Mouse (Mus musculus) WW6 (cell line): ENCODE data around the gene Dact3.

Experiments used
- DNase-seq: peaks from one replicate; pipeline ENCODE4 v3.0.0-alpha.2; 2013; ENCODE audit warnings: low read depth, low spot score

Dact3 gene

GRCm38 (mm10) chr7:16858336-16858735 lies 16.8 kb upstream of the Dact3 start:
- DNase-seq, result no peak

DNA sequence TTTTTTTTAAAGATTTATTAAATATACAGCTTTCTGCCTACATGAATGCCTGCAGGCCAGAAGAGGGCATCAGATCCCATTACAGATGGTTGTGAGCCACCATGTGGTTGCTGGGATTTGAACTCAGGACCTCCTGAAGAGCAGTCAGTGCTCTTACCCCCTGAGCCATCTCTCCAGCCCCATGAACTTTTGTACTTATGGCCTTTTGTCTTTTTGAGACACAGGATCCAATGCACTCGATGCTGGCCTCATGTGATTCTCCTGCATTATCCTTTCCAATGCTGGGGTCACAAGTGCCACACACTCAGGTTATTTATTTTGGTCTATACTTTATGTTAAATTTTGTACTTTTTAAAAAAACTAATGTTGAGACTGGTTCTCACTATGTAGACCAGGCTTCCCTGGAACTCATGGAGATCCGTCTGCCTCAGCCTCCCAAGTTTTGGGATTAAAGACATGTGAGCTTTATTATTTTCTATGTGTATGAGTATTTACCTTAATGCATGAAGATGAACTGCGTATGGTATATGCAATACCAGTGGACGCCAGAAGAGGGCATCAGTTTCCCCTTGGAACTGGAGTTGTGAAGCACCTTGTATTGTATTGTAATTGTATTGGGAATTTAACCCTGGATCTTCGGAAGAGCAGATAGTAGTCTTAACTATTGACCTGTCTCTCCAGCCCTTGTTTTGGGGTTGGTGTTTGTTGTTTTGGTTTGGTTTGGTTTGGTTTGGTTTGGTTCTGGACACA lies 15.0 kb upstream of the Dact3 start:
- no peak for DNase-seq

- DNase-seq, result no peak
These were observed 7.6 kb upstream of the Dact3 start for GRCm38 (mm10) chr7:16867488-16867887.

DNA sequence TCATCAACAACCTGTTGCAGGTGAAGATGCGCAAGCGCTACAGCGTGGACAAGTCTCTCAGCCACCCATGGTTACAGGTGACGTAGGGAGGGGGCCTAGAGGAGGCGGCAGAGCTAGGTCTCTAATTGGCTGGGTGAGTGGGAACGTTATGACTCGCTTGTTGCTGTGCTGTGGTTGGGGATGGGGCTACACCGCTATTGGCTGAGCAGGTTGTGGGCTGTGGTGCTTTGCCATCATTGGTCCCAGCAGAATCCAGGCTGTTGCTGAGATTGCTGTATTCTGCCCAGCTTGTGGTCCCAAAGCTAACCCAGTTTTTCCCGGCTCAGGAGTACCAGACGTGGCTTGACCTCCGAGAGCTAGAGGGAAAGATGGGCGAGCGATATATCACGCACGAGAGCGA lies 5.6 kb upstream of the Dact3 start:
- DNase-seq, result no peak

DNA sequence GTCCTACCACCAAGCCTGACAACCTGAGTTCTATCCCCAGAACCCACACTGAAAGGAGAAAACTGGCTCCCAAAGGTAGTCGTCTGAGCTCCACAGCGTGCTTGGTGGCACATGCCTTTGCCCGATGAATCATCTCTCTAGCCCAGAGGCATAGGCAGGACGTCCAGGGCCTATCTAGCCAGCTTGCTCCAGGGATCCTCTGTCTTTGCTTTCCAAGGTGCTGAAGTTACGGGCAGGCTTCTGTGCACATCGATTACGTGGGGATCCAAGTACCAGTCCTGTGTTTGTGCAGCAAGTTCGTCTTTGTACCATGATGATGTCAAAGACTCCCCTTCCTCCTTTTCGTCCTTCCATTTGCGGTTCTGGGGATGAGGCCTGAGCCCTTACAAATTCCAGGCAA lies 3.5 kb upstream of the Dact3 start:
- DNase-seq, result no peak

- no peak for DNase-seq
These were observed 2.6 kb upstream of the Dact3 start for GRCm38 (mm10) chr7:16872478-16872877.

DNA sequence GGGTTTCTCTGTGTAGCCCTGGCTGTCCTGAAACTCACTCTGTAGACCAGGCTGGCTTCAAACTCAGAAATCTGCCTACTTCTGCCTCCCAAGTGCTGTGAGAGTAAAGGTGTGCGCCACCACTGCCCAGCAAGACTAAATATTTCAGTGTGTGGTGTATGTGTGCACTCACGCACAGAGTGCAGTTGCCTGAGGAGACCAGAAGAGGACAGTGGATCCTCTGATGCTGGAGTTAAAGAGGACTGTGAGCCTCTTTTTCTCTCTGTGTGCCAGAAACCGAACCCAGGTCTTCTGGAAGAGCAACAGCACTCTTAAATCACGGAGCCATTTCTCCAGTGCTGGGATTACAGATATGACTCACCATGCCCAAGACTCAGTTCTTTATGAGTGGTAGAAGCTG lies 1.7 kb upstream of the Dact3 start:
- DNase-seq, result no peak

- no peak for DNase-seq
These were observed 927 bp upstream of the Dact3 start for GRCm38 (mm10) chr7:16874190-16874589.

- DNase-seq, result peak; percentile 99
These were observed 284 bp upstream of the Dact3 start for GRCm38 (mm10) chr7:16874756-16875309.

DNA sequence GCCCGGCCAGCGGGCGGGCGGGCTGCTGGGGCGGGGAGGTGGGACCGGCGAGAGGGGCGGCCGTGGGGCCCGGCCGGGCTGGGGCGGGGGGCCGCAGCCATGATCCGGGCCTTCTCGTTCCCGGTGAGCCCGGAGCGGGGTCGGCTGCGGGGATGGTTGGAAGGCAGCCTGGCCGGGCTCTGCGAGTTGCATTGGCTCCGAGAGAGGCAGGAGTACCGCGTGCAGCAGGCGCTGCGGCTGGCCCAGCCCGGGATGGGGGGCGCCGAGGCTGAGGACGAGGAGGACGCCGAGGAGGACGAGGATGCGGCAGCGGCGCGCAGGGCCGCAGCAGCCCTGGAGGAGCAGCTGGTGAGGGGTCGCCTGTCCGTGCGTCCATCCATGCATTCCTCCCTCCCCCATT lies 209 bp downstream of the Dact3 start:
- DNase-seq, result no peak

DNA sequence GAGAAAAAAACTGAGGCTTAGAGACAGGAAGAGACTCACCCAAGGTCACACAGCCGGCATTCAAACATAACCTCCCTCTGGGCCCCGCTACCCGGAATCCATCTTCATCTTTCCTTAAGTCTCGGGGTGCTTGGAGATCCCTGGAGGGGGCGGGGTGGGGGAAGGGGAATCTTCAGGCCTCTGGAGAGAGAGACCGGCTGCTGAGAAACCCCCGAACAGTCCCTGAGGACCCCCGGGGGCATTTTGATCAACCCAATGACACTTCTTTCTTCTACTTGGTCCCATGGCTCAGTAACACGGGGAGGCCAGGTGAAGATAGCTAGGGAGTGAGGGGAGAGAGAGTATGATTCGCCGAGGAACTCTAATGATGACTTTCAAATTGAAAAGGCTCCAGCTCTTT lies 889 bp downstream of the Dact3 start:
- DNase-seq, result no peak

DNA sequence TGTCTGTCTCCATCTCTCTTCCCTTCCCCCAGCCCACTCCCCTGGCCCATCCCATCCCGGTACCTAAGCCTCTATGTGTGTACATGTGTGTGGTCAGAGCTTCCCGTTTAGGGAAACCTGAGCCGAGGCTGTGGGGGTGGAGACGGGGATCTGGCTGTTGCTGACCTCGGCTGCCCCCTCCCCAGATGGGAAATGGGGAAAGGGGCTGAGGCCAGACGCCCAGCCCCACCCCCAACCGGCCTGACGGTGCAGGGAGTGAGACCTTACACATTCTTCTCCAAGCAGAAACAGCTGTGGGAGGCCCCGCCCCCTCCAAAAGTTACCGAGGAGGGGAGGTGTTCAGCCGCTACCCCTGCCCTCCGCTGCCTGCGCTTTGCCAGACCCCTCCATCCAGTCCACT lies 1.5 kb downstream of the Dact3 start:
- DNase-seq, result no peak

DNA sequence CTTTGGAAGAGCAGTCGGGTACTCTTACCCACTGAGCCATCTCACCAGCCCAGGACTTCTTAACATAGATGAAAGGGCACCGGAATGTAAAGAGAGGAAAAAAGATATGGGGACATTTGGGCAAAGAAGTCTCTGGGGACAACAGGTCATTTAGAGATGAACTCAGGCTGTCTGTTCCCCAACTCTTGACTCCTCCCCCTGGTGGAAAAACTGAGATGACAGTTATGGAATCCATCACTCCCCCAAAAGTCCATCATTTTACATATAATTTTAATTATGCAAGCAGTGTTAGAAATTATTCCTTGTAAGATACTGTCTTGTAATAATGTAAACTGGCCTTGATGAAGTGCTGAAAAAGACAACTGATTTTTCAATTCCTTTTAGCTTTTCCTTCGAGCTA lies 2.6 kb downstream of the Dact3 start:
- DNase-seq, result no peak

GRCm38 (mm10) chr7:16879796-16880547 lies 4.9 kb downstream of the Dact3 start:
- DNase-seq, result no peak

- no peak for DNase-seq
These were observed 5.5 kb downstream of the Dact3 start for GRCm38 (mm10) chr7:16880615-16881014.

- DNase-seq, result no peak
These were observed 8.0 kb downstream of the Dact3 start for GRCm38 (mm10) chr7:16883162-16883561.

DNA sequence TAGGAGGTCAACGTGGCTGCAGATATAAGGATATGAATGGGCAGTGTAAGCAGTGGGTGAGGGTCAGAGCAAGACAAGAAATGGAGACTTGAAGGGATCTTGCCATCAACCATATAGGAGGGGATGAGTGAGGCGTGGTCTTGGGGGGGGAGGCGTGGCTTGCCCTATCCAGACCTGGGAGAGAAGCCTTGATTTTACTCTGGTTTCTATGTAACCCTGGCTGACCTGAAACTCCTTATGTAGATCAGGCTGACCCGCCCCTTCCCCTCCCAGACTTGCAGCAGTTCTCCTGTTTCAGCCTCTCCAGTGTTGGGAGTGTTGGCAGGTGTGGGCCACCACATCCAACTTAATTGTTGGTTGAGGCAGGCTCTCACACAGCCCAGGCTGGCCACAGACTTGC lies 9.2 kb downstream of the Dact3 start:
- no peak for DNase-seq

- no peak for DNase-seq
These were observed 10.2 kb downstream of the Dact3 start for GRCm38 (mm10) chr7:16885271-16885776.

DNA sequence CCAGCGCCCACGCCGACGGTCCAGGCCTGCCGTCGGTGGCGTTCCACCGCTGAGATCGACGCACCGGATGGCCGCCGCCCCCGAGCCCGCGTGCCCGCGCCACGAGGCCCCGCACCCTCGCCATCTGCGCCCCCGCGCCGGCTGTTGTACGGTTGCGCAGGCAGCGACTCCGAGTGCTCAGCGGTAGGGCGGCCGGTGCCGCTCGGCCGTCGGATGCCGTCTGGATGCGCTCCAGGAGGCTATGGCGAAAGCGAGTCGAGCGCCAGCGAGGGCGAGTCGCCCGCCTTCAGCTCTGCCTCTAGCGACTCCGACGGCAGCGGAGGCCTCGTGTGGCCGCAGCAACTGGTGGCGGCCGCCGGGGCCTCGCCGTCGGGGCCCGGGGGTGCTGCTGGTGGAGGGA lies 10.8 kb downstream of the Dact3 start:
- DNase-seq, result no peak

DNA sequence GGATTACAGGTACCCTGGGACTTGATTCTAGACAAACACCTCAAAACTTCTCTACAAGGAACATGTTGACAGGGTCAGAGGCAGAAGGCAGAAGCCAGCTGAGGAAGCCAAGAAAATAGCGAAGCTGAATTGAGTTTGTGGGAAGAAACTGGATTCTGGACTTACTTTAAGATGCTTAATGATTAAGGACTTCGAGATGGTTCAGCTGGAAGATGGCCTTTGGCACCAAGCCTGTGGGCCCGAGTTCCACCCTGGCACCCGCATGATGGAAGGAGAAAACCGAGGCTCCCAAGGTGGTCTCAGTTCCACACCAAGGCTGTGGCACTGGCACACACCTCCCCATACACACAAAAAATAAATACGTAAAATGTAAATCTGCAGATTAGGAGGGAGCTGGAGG lies 15.4 kb downstream of the Dact3 start:
- no peak for DNase-seq

DNA sequence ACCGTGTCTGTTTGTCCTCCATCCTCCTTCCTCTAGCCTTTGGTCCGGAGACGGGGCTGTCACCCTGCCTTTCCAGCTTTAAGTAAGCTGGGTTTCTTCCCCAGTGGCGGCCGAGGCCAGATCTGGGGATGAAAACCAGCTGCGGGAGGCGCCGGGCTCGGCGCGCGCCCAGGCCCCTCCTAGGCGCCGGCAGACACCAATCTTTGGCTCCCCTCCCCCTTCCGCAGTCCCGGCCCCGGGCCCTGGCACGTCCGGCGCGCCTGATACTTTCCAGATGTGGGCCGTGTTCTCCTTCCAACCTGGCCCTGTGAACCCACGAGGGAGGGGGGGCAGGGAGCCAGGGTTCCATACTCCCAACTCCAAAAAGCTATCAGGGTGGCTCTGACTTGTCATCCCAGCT lies 15.8 kb downstream of the Dact3 start:
- DNase-seq, result no peak

DNA sequence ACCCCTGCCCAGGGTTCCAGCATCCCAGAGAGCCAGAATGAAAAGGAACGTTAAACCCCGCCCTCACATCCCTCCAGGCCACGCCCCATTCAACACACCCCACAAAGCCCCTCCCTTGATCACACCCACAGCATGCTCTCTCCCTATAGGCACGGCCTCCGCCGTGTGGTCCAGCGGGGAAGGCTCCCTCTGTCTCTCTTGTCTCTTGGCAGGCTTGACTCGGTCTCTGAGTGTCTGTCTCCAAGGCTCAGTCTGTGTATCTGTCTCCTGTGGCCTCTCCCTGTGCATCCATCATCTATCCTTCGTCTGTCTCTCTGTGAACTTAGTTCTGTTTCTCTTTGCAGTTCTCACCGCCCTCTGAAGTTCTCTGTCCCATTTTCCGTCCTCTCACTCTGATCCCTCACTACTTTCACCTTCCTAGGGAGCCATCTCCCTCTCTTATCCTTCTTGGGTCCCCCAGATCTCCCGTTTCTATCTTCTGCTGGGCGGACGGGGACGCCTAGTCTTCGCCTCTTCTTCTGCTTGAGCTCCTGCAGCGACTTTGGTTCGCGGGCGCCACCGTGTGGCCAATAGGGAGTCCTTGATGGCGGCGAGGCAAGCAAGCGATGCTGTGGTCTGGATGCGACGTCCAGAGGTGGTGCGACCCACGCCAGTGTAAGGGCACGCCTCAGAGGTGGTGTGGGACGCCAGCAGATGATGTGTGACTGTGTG lies 16.7 kb downstream of the Dact3 start, which contains the start of gene Gng8:
Gene Gng8, plus strand, starts transcription at position 146 of the 711 bp plus-strand sequence.
- DNase-seq, result no peak
